Mouse (Mus musculus) CH12.LX (cell line): Measurements from ENCODE around the gene Usb1. TPM values are rescaled to one million over a fixed set of nuclear protein-coding genes. Genes with fewer than 3 reads are reported as not detected.

Experiments
- DNase-seq: peaks from one replicate; pipeline ENCODE4 v3.0.0-alpha.2; 2013; ENCODE audit errors: extremely low read depth
- H3K27ac ChIP-seq: 2 replicates; pipeline ENCODE4 v1.5.1; 2012; ENCODE audit warnings: low read depth, mild to moderate bottlenecking, control low read depth, moderate library complexity; ENCODE audit not compliant: insufficient read depth
- H3K27me3 ChIP-seq: replicated peaks from 2 replicates; pipeline ENCODE3; 2012; ENCODE audit warnings: inconsistent platforms
- H3K36me3 ChIP-seq, 2 experiments: replicated peaks in 1 of 2; 2 replicates each; pipeline versions ENCODE3 to v1.6.1; 2012; ENCODE audit warnings: inconsistent platforms in 1 of 2, low read length in 1 of 2, mild to moderate bottlenecking in 1 of 2, mixed read lengths in 1 of 2, moderate library complexity in 1 of 2; ENCODE audit not compliant: control insufficient read depth in 1 of 2, insufficient read depth in 1 of 2
- H3K4me1 ChIP-seq, 2 experiments: 2 replicates each; pipeline ENCODE4 v1.6.1; 2012; ENCODE audit warnings: inconsistent platforms in 1 of 2, moderate library complexity in 1 of 2; ENCODE audit not compliant: insufficient read depth in 2 of 2, control insufficient read depth in 1 of 2
- H3K4me2 ChIP-seq: 2 replicates; pipeline ENCODE4 v1.6.1; 2012; ENCODE audit warnings: low read depth, mild to moderate bottlenecking, control low read depth; ENCODE audit not compliant: poor library complexity, insufficient read depth, severe bottlenecking
- H3K4me3 ChIP-seq, 3 experiments: fragments of 150-350 bp in 1 of 3; sonication (generic) in 1 of 3; replicated peaks in 1 of 3; 2 replicates each; pipeline versions ENCODE3 to v1.5.1; 2011 to 2012; ENCODE audit warnings: low read depth in 2 of 3, low read length in 2 of 3, mild to moderate bottlenecking in 2 of 3, moderate library complexity in 2 of 3, control low read depth in 1 of 3, improper control_type of control experiment in 1 of 3, inconsistent platforms in 1 of 3, mixed read lengths in 1 of 3; ENCODE audit not compliant: poor library complexity in 1 of 3
- H3K79me2 ChIP-seq: replicated peaks from 2 replicates; pipeline ENCODE4 v1.6.1; 2012; ENCODE audit warnings: mild to moderate bottlenecking, moderate library complexity; ENCODE audit not compliant: control insufficient read depth, poor library complexity, insufficient read depth, severe bottlenecking; ENCODE audit errors: extremely low read depth
- H3K9ac ChIP-seq: 2 replicates; pipeline ENCODE4 v1.6.1; 2012; ENCODE audit warnings: low read depth, mild to moderate bottlenecking, control low read depth, moderate library complexity; ENCODE audit not compliant: insufficient read depth
- H3K9me3 ChIP-seq: replicated peaks from 2 replicates; pipeline ENCODE3; 2012; ENCODE audit warnings: low read length, inconsistent platforms, mixed read lengths
- CHD1 ChIP-seq: IDR thresholded peaks from 2 replicates; pipeline ENCODE4 v1.6.1; 2012; ENCODE audit warnings: low read depth, low read length, improper control_type of control experiment, inconsistent platforms
- CHD2 ChIP-seq: IDR thresholded peaks from 2 replicates; pipeline ENCODE4 v1.6.1; 2011; ENCODE audit warnings: low read length, improper control_type of control experiment
- HCFC1 ChIP-seq: IDR thresholded peaks from 2 replicates; pipeline ENCODE4 v1.6.1; 2012; ENCODE audit warnings: low read depth, mild to moderate bottlenecking, inconsistent platforms, low read length, improper control_type of control experiment
- JUN ChIP-seq: IDR thresholded peaks from 2 replicates; pipeline ENCODE4 v1.6.1; 2011; ENCODE audit warnings: low read depth, mild to moderate bottlenecking, low read length, improper control_type of control experiment, moderate library complexity; ENCODE audit not compliant: insufficient read depth
- JUND ChIP-seq: conservative IDR thresholded peaks from 2 replicates; pipeline ENCODE4 v1.6.1; 2011; ENCODE audit warnings: low read depth, low read length, improper control_type of control experiment
- MAX ChIP-seq: IDR thresholded peaks from 2 replicates; pipeline ENCODE4 v1.6.1; 2011; ENCODE audit warnings: low read length, improper control_type of control experiment
- MEF2A ChIP-seq: IDR thresholded peaks from 2 replicates; pipeline ENCODE4 v1.6.1; 2014; ENCODE audit warnings: low read depth, mild to moderate bottlenecking, inconsistent platforms, low read length, improper control_type of control experiment, borderline replicate concordance
- MXI1 ChIP-seq: IDR thresholded peaks from 2 replicates; pipeline ENCODE4 v1.6.1; 2011; ENCODE audit warnings: mild to moderate bottlenecking, low read depth, low read length, improper control_type of control experiment
- MYC ChIP-seq: IDR thresholded peaks from 2 replicates; pipeline ENCODE4 v1.6.1; 2011; ENCODE audit warnings: low read depth, mild to moderate bottlenecking, improper control_type of control experiment, low read length
- NELFE ChIP-seq: IDR thresholded peaks from 2 replicates; pipeline ENCODE4 v1.6.1; 2011; ENCODE audit warnings: low read depth, low read length, improper control_type of control experiment
- PAX5 ChIP-seq: IDR thresholded peaks from 2 replicates; pipeline ENCODE4 v1.6.1; 2012; ENCODE audit warnings: low read length, inconsistent platforms, mixed read lengths
- POLR2A ChIP-seq: IDR thresholded peaks from 2 replicates; pipeline ENCODE4 v1.6.1; 2011; ENCODE audit warnings: low read depth, mild to moderate bottlenecking, improper control_type of control experiment, low read length
- POLR2AphosphoS2 ChIP-seq: IDR thresholded peaks from 2 replicates; pipeline ENCODE4 v1.6.1; 2011; ENCODE audit warnings: low read depth, low read length, improper control_type of control experiment
- RCOR1 ChIP-seq: conservative IDR thresholded peaks from 2 replicates; pipeline ENCODE4 v1.6.1; 2012; ENCODE audit warnings: low read depth, mild to moderate bottlenecking, inconsistent platforms, low read length, improper control_type of control experiment
- TBP ChIP-seq: conservative IDR thresholded peaks from 2 replicates; pipeline ENCODE4 v1.6.1; 2011; ENCODE audit warnings: low read depth, low read length, improper control_type of control experiment
- TCF12 ChIP-seq: IDR thresholded peaks from 2 replicates; pipeline ENCODE4 v1.6.1; 2014; ENCODE audit warnings: low read depth, mild to moderate bottlenecking, inconsistent platforms, low read length, improper control_type of control experiment
- ZC3H11A ChIP-seq: IDR thresholded peaks from 2 replicates; pipeline ENCODE4 v1.6.1; 2012; ENCODE audit warnings: low read depth, mild to moderate bottlenecking, inconsistent platforms, low read length, improper control_type of control experiment
- ZKSCAN1 ChIP-seq: IDR thresholded peaks from 2 replicates; pipeline ENCODE4 v1.6.1; 2012; ENCODE audit warnings: low read depth, inconsistent platforms, low read length, improper control_type of control experiment, borderline replicate concordance
- ZMIZ1 ChIP-seq: IDR thresholded peaks from 2 replicates; pipeline ENCODE4 v1.6.1; 2012; ENCODE audit warnings: low read depth, mild to moderate bottlenecking, inconsistent platforms, low read length, improper control_type of control experiment
- ZNF384 ChIP-seq: IDR thresholded peaks from 2 replicates; pipeline ENCODE4 v1.6.1; 2012; ENCODE audit warnings: low read depth, low read length, improper control_type of control experiment, inconsistent platforms
- dilution Hi-C: fragments of 300-500 bp; cut with MboI; formaldehyde crosslinking; loops from 2 replicates; pipeline ENCODE4 v1.14.3; 2020; ENCODE audit warnings: low sequenced_read_pairs; ENCODE audit not compliant: extremely low pct_unique_long_range_greater_than_20kb, extremely low pct_ligation_motif_present
- in situ Hi-C: fragments of 300-500 bp; cut with MboI; formaldehyde crosslinking; loops from 3 replicates; pipeline ENCODE4 v1.14.3; 2019; ENCODE audit warnings: low sequenced_read_pairs, low pct_ligation_motif_present, low pct_unique_long_range_greater_than_20kb, mixed read lengths
- polyA plus RNA-seq: library from polyadenylated mRNA; unstranded; fragments of >175 nt; gene quantifications from 2 replicates; pipeline ENCODE4 v1.2.1, GENCODE M21; 2012; ENCODE audit warnings: low read depth; ENCODE audit not compliant: insufficient read length
- total RNA-seq, 2 experiments: library from RNA; depleted of rRNA; stranded (reverse); fragments of 300-350 nt in 1 of 2; fragments of >200 nt in 1 of 2; gene quantifications; 2 replicates each; pipeline ENCODE4 v1.2.3; 2012 to 2014

Usb1 gene
- total and polyA plus RNA-seq, 3 experiments: 15.2 to 25.0 (median 16.4) TPM

DNA sequence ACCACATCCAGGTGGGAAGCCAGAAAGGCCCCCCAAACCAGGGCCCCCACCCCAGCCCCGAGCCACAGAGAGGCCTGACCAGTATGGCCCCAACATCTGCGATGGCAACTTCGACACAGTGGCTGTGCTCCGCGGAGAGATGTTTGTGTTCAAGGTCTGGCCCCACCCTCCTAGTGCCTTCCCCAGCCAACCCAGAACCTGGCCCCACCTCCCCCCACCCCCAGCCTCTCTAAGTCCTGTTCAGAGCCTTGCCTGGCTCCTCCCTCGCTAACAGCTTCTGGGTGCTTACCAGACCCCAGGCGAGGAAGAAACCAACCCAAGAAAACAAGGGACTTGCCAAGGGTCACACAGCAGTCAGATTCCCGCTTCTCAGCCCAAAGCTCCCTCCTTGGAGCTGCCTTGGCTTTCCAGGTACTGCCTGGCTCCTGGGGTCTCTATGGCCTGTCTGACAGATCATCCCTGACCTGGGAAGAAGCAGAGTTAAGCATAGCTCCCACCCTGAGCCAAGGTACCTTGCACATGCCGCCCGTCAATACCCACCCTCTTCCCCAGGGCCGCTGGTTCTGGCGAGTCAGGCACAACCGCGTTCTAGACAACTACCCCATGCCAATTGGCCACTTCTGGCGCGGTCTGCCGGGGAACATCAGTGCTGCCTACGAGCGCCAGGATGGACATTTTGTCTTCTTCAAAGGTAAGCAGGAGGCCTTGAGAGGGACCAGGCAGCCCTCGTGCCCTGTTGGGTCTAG is 37.7 kb downstream of the Usb1 start:
- DNase-seq: no peak
- in situ Hi-C loops (loop anchor here (10.0 kb wide), 1 partner anchor 65 kb away; the partner anchor contains the start of gene Cfap20), dilution Hi-C loops (no loop called here)
- Histone ChIP-seq H3K36me3 (no peaks in the 10 kb centered on the region), H3K4me1 (no peaks in the 10 kb centered on the region), H3K27ac (no peak overlapping the region), H3K27me3 (no peaks in the 10 kb centered on the region), H3K4me2 (no peak overlapping the region), H3K4me3 (no peak overlapping the region), H3K79me2 (no peaks in the 10 kb centered on the region), H3K9me3 (no peaks in the 10 kb centered on the region), H3K9ac (no peak overlapping the region)
- no peak for TF ChIP-seq TBP

DNA sequence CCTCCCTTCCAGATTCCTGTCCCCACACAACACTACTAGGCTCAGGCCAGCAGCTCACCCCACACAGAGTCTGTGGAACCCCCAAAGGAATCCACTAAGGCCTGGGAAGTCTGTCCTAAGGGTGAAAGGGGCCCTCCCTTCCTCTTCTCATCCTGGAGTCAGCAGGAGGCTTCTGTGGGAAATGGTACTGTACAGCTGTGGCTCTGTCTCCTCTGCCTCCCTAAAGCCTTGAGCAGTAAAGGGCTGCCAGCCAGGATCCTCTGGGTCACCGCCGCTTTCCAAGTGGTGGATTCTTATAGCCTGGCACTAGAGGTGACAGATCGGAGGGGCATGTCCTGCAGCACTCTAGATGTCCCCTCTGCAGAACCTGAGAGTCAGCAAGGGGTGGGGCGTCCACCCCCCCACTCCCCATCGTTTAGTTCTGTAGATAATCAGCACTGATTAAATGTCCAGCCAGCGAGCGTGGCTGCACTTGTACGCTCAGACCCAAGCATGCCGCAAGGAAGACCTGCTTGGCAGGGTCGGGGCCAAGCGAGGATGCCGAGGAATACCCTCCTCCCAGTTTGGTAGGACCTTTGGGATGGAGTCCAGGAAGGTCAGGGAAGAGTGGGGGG is 41.4 kb downstream of the Usb1 start:
- no peak overlapping the region for H3K27ac ChIP-seq
- no peaks in the 10 kb centered on the region for H3K27me3 ChIP-seq
- H3K4me2 ChIP-seq: no peak overlapping the region
- no peak overlapping the region for H3K4me3 ChIP-seq
- H3K36me3 ChIP-seq: no peaks in the 10 kb centered on the region
- dilution Hi-C loops: no loop called here
- H3K9ac ChIP-seq: no peak overlapping the region
- H3K9me3 ChIP-seq: no peaks in the 10 kb centered on the region
- no peak for TF ChIP-seq JUN
- no peak for TF ChIP-seq TCF12
- TF ChIP-seq PAX5: no peak
- TF ChIP-seq CHD1: no peak
- TF ChIP-seq MYC: no peak
- TF ChIP-seq MAX: no peak
- no peak for TF ChIP-seq RCOR1
- no peak for TF ChIP-seq POLR2AphosphoS2
- no peak for TF ChIP-seq MXI1
- no peak for TF ChIP-seq ZNF384
- TF ChIP-seq NELFE: no peak
- no peak for TF ChIP-seq HCFC1
- TF ChIP-seq JUND: no peak
- no peak for TF ChIP-seq CHD2
- no peak for TF ChIP-seq TBP
- no peak for TF ChIP-seq POLR2A
- no peak for TF ChIP-seq ZMIZ1
- TF ChIP-seq ZKSCAN1: no peak
- TF ChIP-seq ZC3H11A: no peak
- no peak for TF ChIP-seq MEF2A
- TF ChIP-seq, all 38 proteins: peak for 0
- in situ Hi-C loops: no loop called here
- H3K79me2 ChIP-seq: no peaks in the 10 kb centered on the region
- no peak for DNase-seq
- peaks cover 3 to 10% of the 10 kb centered on the region in 2 experiments for H3K4me1 ChIP-seq
